Comparison of ENCODE assay signal across 8 mouse cellular contexts in genomic region chr7:73628071-73628470, GRCm38 (mm10).
A peak's percentile ranks its signal among the peaks of the same experiment; 100 is the strongest.
DNase-seq lines count a peak whose midpoint lies in the region; ATAC-seq and TF ChIP-seq lines count a peak whose summit lies in the region.

No protein-coding gene starts in this region.

- no peaks in the 10 kb centered on the region for H3K27me3 ChIP-seq in intestine, embryonic 15.5 days (replicated peaks)
- no peaks in the 10 kb centered on the region for H3K27me3 ChIP-seq in small intestine, adult 2 months (ENCODE audit: control insufficient read depth, insufficient read depth, low read length)

- no peak overlapping the region for H3K9ac ChIP-seq in intestine, embryonic 15.5 days

- H3K36me3 ChIP-seq in intestine, embryonic 15.5 days, result no peaks in the 10 kb centered on the region
- no peaks in the 10 kb centered on the region for H3K36me3 ChIP-seq in small intestine, adult 2 months (ENCODE audit: control insufficient read depth, insufficient read depth, low read length)

- under 1% methylated on average over 6 of the region's 6 CpGs for WGBS in intestine, embryonic 15.5 days
- WGBS in small intestine, adult 2 months, result under 1% methylated on average over 6 of the region's 6 CpGs

- intact Hi-C loops in gastrocnemius, postnatal 36 days (cut with DNase I), result loop anchor here (5.0 to 10.0 kb wide), 3 partner anchors 176 to 1113 kb away; no protein-coding TSS in a partner anchor
- intact Hi-C loops in left cerebral cortex, postnatal 25 days (cut with DNase I), result loop anchor here (5.0 kb wide), 2 partner anchors 191 to 1226 kb away; no protein-coding TSS in a partner anchor

- H3K9me3 ChIP-seq in intestine, embryonic 15.5 days, result no peaks in the 10 kb centered on the region

- no peak overlapping the region for H3K27ac ChIP-seq in intestine, embryonic 15.5 days
- no peak overlapping the region for H3K27ac ChIP-seq in small intestine, adult 2 months (ENCODE audit: insufficient read depth, low read depth, low read length)

- peak; percentile 38 for DNase-seq in urinary bladder, adult 2 months (ENCODE audit: low spot score)
- DNase-seq in urinary bladder, postnatal 10 days (ENCODE audit: low spot score), result no peak
- DNase-seq in embryo, embryonic 11 days, result peak; percentile 92
- DNase-seq in gastrocnemius, postnatal 36 days, result peak; percentile 34 to 40
- peak; percentile 69 to 80 for DNase-seq in left cerebral cortex, postnatal 25 days (ENCODE audit: low spot score in 2 of 2)

- TF ChIP-seq POLR2A in small intestine, adult 2 months (IDR thresholded peaks at IDR 0.05; ENCODE audit: low read depth, low read length), result no peak

- H3K4me1 ChIP-seq in intestine, embryonic 15.5 days (replicated peaks), result 0 out of 2 replicates have a peak, but pooled peaks cover 2% of the 10 kb centered on the region
- H3K4me1 ChIP-seq in small intestine, adult 2 months (ENCODE audit: control insufficient read depth, insufficient read depth, insufficient read length, low read length), result peaks cover 4% of the 10 kb centered on the region; the same call in 1 of the 2 replicates

- H3K4me2 ChIP-seq in intestine, embryonic 15.5 days (replicated peaks), result no peak overlapping the region

- no peak overlapping the region for H3K4me3 ChIP-seq in intestine, embryonic 15.5 days (replicated peaks)
- H3K4me3 ChIP-seq in small intestine, adult 2 months (ENCODE audit: low read depth, low read length), result no peak overlapping the region

- ATAC-seq in intestine, embryonic 15.5 days, result peak; percentile 89
- ATAC-seq in megakaryocyte-erythroid progenitor cell, adult 5-6 weeks (replicated peaks; ENCODE audit: low FRiP score, low TSS enrichment, poor library complexity, severe bottlenecking), result peak; percentile 91

- peak; percentile 50; the same call in 1 of the 2 replicates for TF ChIP-seq CTCF in small intestine, adult 2 months (IDR thresholded peaks at IDR 0.05; ENCODE audit: extremely low read depth, insufficient read length, insufficient replicate concordance, low read depth, low read length)
